Comparison of ENCODE assay signal across 7 mouse cellular contexts in the genomic region with DNA sequence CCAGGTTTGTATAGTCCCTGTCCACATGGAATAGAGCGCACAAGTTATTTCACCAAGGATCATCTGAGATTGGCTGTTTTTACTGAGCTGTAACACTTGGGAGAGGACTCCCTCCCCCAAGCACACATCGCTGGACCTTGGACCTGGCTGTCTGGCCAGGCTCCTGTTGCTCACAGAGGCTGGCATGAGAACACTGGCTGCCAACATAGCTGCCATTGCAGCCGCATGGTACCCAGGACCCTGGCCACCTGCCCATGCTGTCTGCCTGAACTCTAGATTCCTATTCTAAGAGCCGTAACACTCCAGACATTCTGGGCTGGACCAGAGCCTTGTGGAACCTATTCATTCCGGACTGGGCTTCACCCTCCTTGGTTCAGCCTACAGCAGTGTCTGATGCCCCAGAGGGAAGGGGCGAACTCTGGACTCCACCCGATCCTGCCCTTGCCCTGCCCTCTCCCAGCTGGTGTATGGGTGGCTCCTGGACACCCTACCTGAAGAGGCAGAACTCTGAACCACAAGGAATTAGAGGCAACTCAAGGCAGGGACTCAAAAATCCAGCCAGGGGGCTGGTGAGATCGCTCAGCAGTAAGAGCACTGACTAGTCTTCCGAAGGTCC. TPM values are rescaled to one million over a fixed set of nuclear protein-coding genes. Genes with fewer than 3 reads are reported as not detected.
A peak's percentile ranks its signal among the peaks of the same experiment; 100 is the strongest.
DNase-seq lines count a peak whose midpoint lies in the region; ATAC-seq and TF ChIP-seq lines count a peak whose summit lies in the region.

No protein-coding gene starts in this region.

- no peaks in the 10 kb centered on the region for H3K36me3 ChIP-seq in liver, embryonic 11.5 days (ENCODE audit: control insufficient read depth, insufficient read depth, low read length)
- no peaks in the 10 kb centered on the region for H3K36me3 ChIP-seq in liver, embryonic 12.5 days
- no peaks in the 10 kb centered on the region for H3K36me3 ChIP-seq in forebrain, embryonic 15.5 days
- no peaks in the 10 kb centered on the region for H3K36me3 ChIP-seq in intestine, postnatal 0 days (ENCODE audit: control insufficient read depth, insufficient read depth)
- no peaks in the 10 kb centered on the region for H3K36me3 ChIP-seq in liver, embryonic 16.5 days (ENCODE audit: control insufficient read depth, insufficient read depth)

- peak overlapping the region; percentile 10; the same call in 1 of the 2 replicates for H3K4me2 ChIP-seq in liver, embryonic 11.5 days
- no peak overlapping the region for H3K4me2 ChIP-seq in liver, embryonic 12.5 days
- H3K4me2 ChIP-seq in forebrain, embryonic 15.5 days (replicated peaks), result no peak overlapping the region
- peak overlapping the region; percentile 22; the same call in 1 of the 2 replicates for H3K4me2 ChIP-seq in intestine, postnatal 0 days (replicated peaks; ENCODE audit: low read depth)
- H3K4me2 ChIP-seq in liver, embryonic 16.5 days (ENCODE audit: low read depth, low read length), result no peak overlapping the region

- TF ChIP-seq CTCF in intestine, postnatal 0 days (IDR thresholded peaks at IDR 0.05; ENCODE audit: low read depth), result no peak

- no peak for DNase-seq in liver, embryonic 11.5 days (ENCODE audit: low spot score)

- 0 out of 2 replicates have a peak, but pooled peaks have one; percentile 26 for ATAC-seq in liver, embryonic 11.5 days (replicated peaks; ENCODE audit: low FRiP score)
- no peak for ATAC-seq in liver, embryonic 12.5 days
- no peak for ATAC-seq in forebrain, embryonic 15.5 days (replicated peaks)
- peak; percentile 80 for ATAC-seq in intestine, postnatal 0 days
- 0 out of 2 replicates have a peak, but pooled peaks have one; percentile 43 for ATAC-seq in liver, embryonic 16.5 days (ENCODE audit: low read depth)
- no peak for ATAC-seq in activated CD4-positive, CD25-positive, alpha-beta regulatory T cell, adult 4 months
- ATAC-seq in erythroid progenitor cell, adult 5-6 weeks (replicated peaks; ENCODE audit: low FRiP score, poor library complexity, severe bottlenecking), result no peak

- no peaks in the 10 kb centered on the region for H3K9me3 ChIP-seq in liver, embryonic 11.5 days (ENCODE audit: control insufficient read depth, low read length)
- no peaks in the 10 kb centered on the region for H3K9me3 ChIP-seq in liver, embryonic 12.5 days (replicated peaks)
- H3K9me3 ChIP-seq in forebrain, embryonic 15.5 days, result no peaks in the 10 kb centered on the region
- H3K9me3 ChIP-seq in intestine, postnatal 0 days (ENCODE audit: control insufficient read depth), result no peaks in the 10 kb centered on the region
- no peaks in the 10 kb centered on the region for H3K9me3 ChIP-seq in liver, embryonic 16.5 days (replicated peaks; ENCODE audit: control insufficient read depth, low read length)

- H3K9ac ChIP-seq in liver, embryonic 11.5 days (ENCODE audit: low read depth, low read length), result no peak overlapping the region
- H3K9ac ChIP-seq in liver, embryonic 12.5 days, result no peak overlapping the region
- H3K9ac ChIP-seq in forebrain, embryonic 15.5 days (replicated peaks), result no peak overlapping the region
- H3K9ac ChIP-seq in intestine, postnatal 0 days (ENCODE audit: low read depth, low read length), result no peak overlapping the region
- no peak overlapping the region for H3K9ac ChIP-seq in liver, embryonic 16.5 days (ENCODE audit: low read depth, low read length)

- H3K4me3 ChIP-seq in liver, embryonic 11.5 days (ENCODE audit: low read depth, low read length), result no peak overlapping the region
- H3K4me3 ChIP-seq in liver, embryonic 12.5 days, result no peak overlapping the region
- H3K4me3 ChIP-seq in forebrain, embryonic 15.5 days, result no peak overlapping the region
- H3K4me3 ChIP-seq in intestine, postnatal 0 days (ENCODE audit: low read depth, low read length), result no peak overlapping the region
- no peak overlapping the region for H3K4me3 ChIP-seq in liver, embryonic 16.5 days (ENCODE audit: low read depth, low read length)

- H3K4me1 ChIP-seq in liver, embryonic 11.5 days (replicated peaks; ENCODE audit: control insufficient read depth, insufficient read depth, low read length), result peaks cover 30% of the 10 kb centered on the region
- peaks cover 13% of the 10 kb centered on the region for H3K4me1 ChIP-seq in liver, embryonic 12.5 days
- peaks cover 32% of the 10 kb centered on the region for H3K4me1 ChIP-seq in forebrain, embryonic 15.5 days
- 0 out of 2 replicates have a peak, but pooled peaks cover 4% of the 10 kb centered on the region for H3K4me1 ChIP-seq in intestine, postnatal 0 days (replicated peaks; ENCODE audit: control insufficient read depth, insufficient read depth, low read length)
- peaks cover 3% of the 10 kb centered on the region for H3K4me1 ChIP-seq in liver, embryonic 16.5 days (ENCODE audit: control insufficient read depth, low read depth, low read length)

- peaks cover 13% of the 10 kb centered on the region for H3K27me3 ChIP-seq in liver, embryonic 11.5 days (replicated peaks; ENCODE audit: control insufficient read depth, insufficient read depth, low read length)
- H3K27me3 ChIP-seq in liver, embryonic 12.5 days (replicated peaks), result peaks cover 45% of the 10 kb centered on the region
- no peaks in the 10 kb centered on the region for H3K27me3 ChIP-seq in forebrain, embryonic 15.5 days
- H3K27me3 ChIP-seq in intestine, postnatal 0 days (replicated peaks; ENCODE audit: control insufficient read depth, insufficient read depth, low read length), result no peaks in the 10 kb centered on the region
- H3K27me3 ChIP-seq in liver, embryonic 16.5 days (ENCODE audit: control insufficient read depth, insufficient read depth, low read depth, low read length), result peaks cover 6% of the 10 kb centered on the region

- no peak overlapping the region for H3K27ac ChIP-seq in liver, embryonic 11.5 days (ENCODE audit: low read depth, low read length)
- no peak overlapping the region for H3K27ac ChIP-seq in liver, embryonic 12.5 days
- H3K27ac ChIP-seq in forebrain, embryonic 15.5 days (replicated peaks), result peak overlapping the region; percentile 87
- H3K27ac ChIP-seq in intestine, postnatal 0 days (ENCODE audit: low read depth, low read length), result no peak overlapping the region; the same call in 1 of the 2 replicates
- no peak overlapping the region for H3K27ac ChIP-seq in liver, embryonic 16.5 days (ENCODE audit: low read length)

- 84% methylated on average over 9 of the region's 9 CpGs for WGBS in liver, embryonic 11.5 days
- 74% methylated on average over 9 of the region's 9 CpGs for WGBS in liver, embryonic 12.5 days (ENCODE audit: insufficient replicate concordance)
- 83% methylated on average over 9 of the region's 9 CpGs for WGBS in forebrain, embryonic 15.5 days
- 60% methylated on average over 9 of the region's 9 CpGs for WGBS in intestine, postnatal 0 days
- 63% methylated on average over 9 of the region's 9 CpGs for whole genome bisulfite sequencing in liver, embryonic 16.5 days (ENCODE audit: insufficient replicate concordance)

RNA-seq across cellular contexts. Expression of a gene that starts 58.5 kb away (rescaled TPM):
- 20.7 and 24.4 TPM in 2 replicates for polyA plus RNA-seq in liver, embryonic 11.5 days (2014; fragmentation: Nextera tagmentation; extraction: Ambion mirVana)
- 17.9 and 18.6 TPM in 2 replicates for polyA plus RNA-seq in liver, embryonic 12.5 days (2016; fragmentation: Nextera tagmentation; extraction: Ambion mirVana)
- 8.3 and 8.8 TPM in 2 replicates for polyA plus RNA-seq in forebrain, embryonic 15.5 days (2015; fragmentation: Nextera tagmentation; extraction: Ambion mirVana)
- polyA plus RNA-seq in intestine, postnatal 0 days (2015; fragmentation: Nextera tagmentation; extraction: Ambion mirVana), result 4.6 and 4.9 TPM in 2 replicates
- polyA plus RNA-seq in liver, embryonic 16.5 days (2015; fragmentation: Nextera tagmentation; extraction: Ambion mirVana), result 47.5 and 49.0 TPM in 2 replicates
- 1 to 10 TPM; 1.5 to 3.0 TPM for polyA plus RNA-seq in activated CD4-positive, CD25-positive, alpha-beta regulatory T cell, adult 4 months (2017; shearing (Covaris generic))
- total RNA-seq in erythroid progenitor cell, adult 5-6 weeks (2015; ENCODE audit: low replicate concordance), result 132 and 171 TPM in 2 replicates
- total RNA-seq in erythroid progenitor cell, adult 5-6 weeks (2017; ENCODE audit: low replicate concordance), result 55.7 and 78.7 TPM in 2 replicates

Comparison
In these comparisons a context has a peak if more than half of its experiments do, and no peak if none do; other contexts are left out.
1. ATAC-seq: peak in liver, embryonic 11.5 days (single experiment), intestine, postnatal 0 days (single experiment) and liver, embryonic 16.5 days (single experiment); none in liver, embryonic 12.5 days (single experiment), forebrain, embryonic 15.5 days (single experiment), activated CD4-positive, CD25-positive, alpha-beta regulatory T cell, adult 4 months (single experiment) and erythroid progenitor cell, adult 5-6 weeks (single experiment).
2. H3K4me2 ChIP-seq: peak in liver, embryonic 11.5 days (single experiment) and intestine, postnatal 0 days (single experiment); none in liver, embryonic 12.5 days (single experiment), forebrain, embryonic 15.5 days (single experiment) and liver, embryonic 16.5 days (single experiment).